Mouse (Mus musculus): Measurements from ENCODE around the gene Sp100.
"Not testable (repeated sequence)": the region's sequence is repeated elsewhere in the genome, so short reads cannot be mapped to it uniquely, and the experiment has no call there.

Gene Sp100

GRCm38 (mm10) chr1:85649881-85650280 lies at the start of gene Sp100:
Sp100 (plus strand) TSS chr1:85649988.
- not testable (repeated sequence) for DNase-seq (ENCODE audit: low spot score in 2 of 2)

- DNase-seq (ENCODE audit: low spot score in 2 of 2) = not testable (repeated sequence)
These were observed 49.7 kb upstream of the Sp100 start, which contains the start of gene Sp140 for GRCm38 (mm10) chr1:85600078-85600477. Sp140 (plus strand) TSS chr1:85600378.

- not testable (repeated sequence) for DNase-seq (ENCODE audit: low spot score in 2 of 2)
These were observed 49.0 kb upstream of the Sp100 start for GRCm38 (mm10) chr1:85600794-85601193.

- not testable (repeated sequence) for DNase-seq (ENCODE audit: low spot score in 2 of 2)
These were observed 45.4 kb upstream of the Sp100 start for GRCm38 (mm10) chr1:85604341-85604740.

- DNase-seq (ENCODE audit: low spot score in 2 of 2) = not testable (repeated sequence)
These were observed 41.4 kb upstream of the Sp100 start for GRCm38 (mm10) chr1:85608361-85608760.

- DNase-seq (ENCODE audit: low spot score in 2 of 2) = not testable (repeated sequence)
These were observed 39.2 kb upstream of the Sp100 start for GRCm38 (mm10) chr1:85610581-85610980.

- DNase-seq (ENCODE audit: low spot score in 2 of 2) = not testable (repeated sequence)
These were observed 34.7 kb upstream of the Sp100 start for GRCm38 (mm10) chr1:85615096-85615495.

GRCm38 (mm10) chr1:85615819-85616218 lies 34.0 kb upstream of the Sp100 start:
- not testable (repeated sequence) for DNase-seq (ENCODE audit: low spot score in 2 of 2)

- not testable (repeated sequence) for DNase-seq (ENCODE audit: low spot score in 2 of 2)
These were observed 32.6 kb upstream of the Sp100 start for GRCm38 (mm10) chr1:85617161-85617560.

- not testable (repeated sequence) for DNase-seq (ENCODE audit: low spot score in 2 of 2)
These were observed 31.1 kb upstream of the Sp100 start for GRCm38 (mm10) chr1:85618689-85619088.

- not testable (repeated sequence) for DNase-seq (ENCODE audit: low spot score in 2 of 2)
These were observed 12.9 kb upstream of the Sp100 start for GRCm38 (mm10) chr1:85636936-85637335.

GRCm38 (mm10) chr1:85638144-85638543 lies 11.6 kb upstream of the Sp100 start:
- DNase-seq (ENCODE audit: low spot score in 2 of 2) = not testable (repeated sequence)

- not testable (repeated sequence) for DNase-seq (ENCODE audit: low spot score in 2 of 2)
These were observed 736 bp downstream of the Sp100 start for GRCm38 (mm10) chr1:85650524-85650923.

GRCm38 (mm10) chr1:85651770-85652275 lies 2.0 kb downstream of the Sp100 start:
- DNase-seq (ENCODE audit: low spot score in 2 of 2) = not testable (repeated sequence)

GRCm38 (mm10) chr1:85657211-85657610 lies 7.4 kb downstream of the Sp100 start:
- DNase-seq (ENCODE audit: low spot score in 2 of 2) = not testable (repeated sequence)

- DNase-seq (ENCODE audit: low spot score in 2 of 2) = no peak
These were observed 14.5 kb downstream of the Sp100 start for GRCm38 (mm10) chr1:85664266-85664665.

GRCm38 (mm10) chr1:85680226-85680625 lies 30.4 kb downstream of the Sp100 start:
- DNase-seq (ENCODE audit: low spot score in 2 of 2) = no peak

GRCm38 (mm10) chr1:85686666-85687065 lies 36.9 kb downstream of the Sp100 start:
- no peak for DNase-seq (ENCODE audit: low spot score in 2 of 2)

GRCm38 (mm10) chr1:85687346-85687745 lies 37.6 kb downstream of the Sp100 start:
- no peak for DNase-seq (ENCODE audit: low spot score in 2 of 2)

- DNase-seq (ENCODE audit: low spot score in 2 of 2) = no peak
These were observed 40.8 kb downstream of the Sp100 start for GRCm38 (mm10) chr1:85690544-85690943.

- no peak for DNase-seq (ENCODE audit: low spot score in 2 of 2)
These were observed 42.5 kb downstream of the Sp100 start for GRCm38 (mm10) chr1:85692281-85692680.

GRCm38 (mm10) chr1:85693280-85693679 lies 43.5 kb downstream of the Sp100 start:
- no peak for DNase-seq (ENCODE audit: low spot score in 2 of 2)

- no peak for DNase-seq (ENCODE audit: low spot score in 2 of 2)
These were observed 45.9 kb downstream of the Sp100 start for GRCm38 (mm10) chr1:85695646-85696045.
